Mouse (Mus musculus) brain, adult 2 months (tissue): ENCODE results near the gene Olfr305.
"Not testable (repeated sequence)": the region's sequence is repeated elsewhere in the genome, so short reads cannot be mapped to it uniquely, and the experiment has no call there.

ENCODE experiments used
- DNase-seq: peaks from one replicate; pipeline ENCODE4 v3.0.0; 2011; ENCODE audit warnings: low read depth, low spot score

Gene Olfr305

DNA sequence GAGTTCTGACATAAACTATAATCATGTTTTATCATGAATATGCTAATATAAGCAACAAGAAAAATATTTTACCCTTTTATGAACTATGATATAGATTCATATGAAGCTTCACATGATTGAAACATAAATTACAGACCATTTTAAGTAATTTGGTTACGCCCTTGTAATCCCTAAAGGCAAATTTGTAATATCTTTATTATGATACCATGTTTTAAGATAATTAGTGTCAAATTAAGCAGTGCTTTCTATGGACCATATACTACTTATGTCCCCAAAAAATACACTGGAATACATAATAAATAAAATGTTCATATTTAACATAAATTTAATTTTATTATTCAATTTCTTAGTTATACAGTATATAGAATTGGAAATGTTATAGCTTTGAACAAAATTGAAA is at the start of gene Olfr305:
Gene Olfr305, minus strand, starts transcription at position 101 of the 400 bp plus-strand sequence.
- DNase-seq: no peak

DNA sequence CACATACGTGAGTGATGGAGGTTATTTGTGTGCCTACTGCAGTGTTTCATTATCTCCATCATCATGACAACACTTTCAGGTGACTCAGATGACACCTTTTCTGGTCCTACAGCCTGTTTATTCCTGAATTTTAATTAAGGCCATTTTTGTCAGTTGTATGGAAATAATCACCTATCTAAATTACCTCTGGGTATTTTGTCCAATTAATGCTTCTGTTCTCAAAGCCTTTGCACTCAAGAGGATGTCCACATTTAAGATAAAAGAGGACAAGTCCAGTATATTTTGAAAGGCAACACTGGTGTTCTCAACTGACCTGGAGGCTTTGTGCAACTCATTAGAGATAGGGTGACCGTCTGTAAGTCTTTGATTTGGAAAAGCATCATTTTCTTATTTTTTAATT is 36.8 kb upstream of the Olfr305 start, which contains the start of gene Olfr301:
Gene Olfr301, plus strand, starts transcription at position 301 of the 400 bp plus-strand sequence.
- DNase-seq: no peak

DNA sequence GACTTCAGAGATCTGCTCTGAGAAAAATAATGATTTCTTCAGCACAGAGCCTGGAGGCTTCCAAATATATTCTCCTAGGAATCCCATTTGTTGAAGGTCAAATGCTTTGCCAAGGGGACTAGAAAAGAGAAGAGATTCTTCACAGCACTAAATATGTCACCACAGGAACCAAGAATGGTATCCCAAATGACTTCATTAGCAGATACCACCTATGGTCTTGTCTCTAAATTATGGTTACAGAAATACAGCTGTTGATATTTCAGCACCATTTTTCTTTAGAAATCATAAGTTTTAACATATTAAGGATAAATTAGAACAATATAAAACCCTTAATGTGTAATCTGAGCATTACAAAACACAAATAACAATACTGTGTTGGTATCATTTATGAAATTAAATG is 31.0 kb upstream of the Olfr305 start, which contains the start of gene Olfr303:
Gene Olfr303, minus strand, starts transcription at position 101 of the 400 bp plus-strand sequence.
- no peak for DNase-seq

DNA sequence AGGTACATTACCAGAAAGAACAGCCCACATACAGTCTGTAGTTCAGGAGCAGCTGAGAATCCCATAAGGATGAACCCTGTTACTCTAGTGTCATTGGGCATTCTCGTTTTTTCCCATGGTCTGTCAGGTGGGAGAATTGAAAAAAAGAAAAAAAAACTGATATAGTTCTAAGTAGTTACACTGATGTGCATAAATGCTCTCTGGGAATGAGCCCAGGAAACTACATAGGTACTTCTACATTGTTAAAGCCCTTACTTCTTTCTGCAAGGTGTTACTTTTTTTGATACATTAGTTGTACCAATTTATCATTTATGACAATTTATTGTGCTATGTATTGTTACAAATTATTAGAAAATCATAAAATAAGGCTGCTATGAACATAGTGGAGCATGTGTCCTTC is 19.8 kb upstream of the Olfr305 start, which contains the start of gene Olfr304:
Gene Olfr304, minus strand, starts transcription at position 101 of the 400 bp plus-strand sequence.
- no peak for DNase-seq

DNA sequence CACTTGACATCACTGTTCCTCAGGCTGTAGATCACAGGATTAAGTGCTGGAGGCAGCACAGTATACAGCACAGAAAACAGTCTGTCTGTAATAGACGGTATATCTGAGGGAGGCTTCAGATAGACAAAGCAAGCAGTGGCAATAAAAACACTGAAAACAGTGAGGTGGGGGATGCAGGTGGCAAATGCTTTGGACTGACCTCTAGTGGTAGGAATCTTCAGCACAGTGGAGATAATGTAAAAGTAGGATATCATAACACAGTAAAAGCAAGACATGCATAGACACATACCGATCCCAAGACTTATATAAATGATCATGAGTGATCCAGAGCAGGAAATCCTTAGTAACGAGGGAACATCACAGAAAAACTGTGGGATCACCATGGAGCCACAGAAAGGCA is 19.0 kb upstream of the Olfr305 start:
- DNase-seq: no peak

GRCm38 (mm10) chr7:86346296-86346695 is 20.4 kb downstream of the Olfr305 start:
- not testable (repeated sequence) for DNase-seq

DNA sequence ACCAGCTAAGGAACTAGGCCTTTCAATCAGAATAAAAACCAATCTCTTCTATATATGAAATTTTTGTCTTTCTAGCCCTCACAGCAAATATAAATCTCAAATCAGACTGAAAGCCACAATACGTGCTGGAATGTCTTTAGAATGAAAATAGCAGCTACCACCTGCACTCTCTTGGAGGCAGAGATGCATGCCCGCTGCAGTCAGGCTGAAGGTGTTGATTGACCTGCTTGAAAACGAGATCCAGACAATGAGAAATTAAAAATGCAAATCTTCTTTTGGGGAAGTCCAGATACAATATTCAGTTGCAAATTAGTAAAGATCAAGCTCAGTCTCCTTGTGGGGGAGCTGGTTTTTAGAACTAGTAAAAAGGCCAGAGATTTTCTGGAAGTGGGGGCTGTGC is 22.5 kb downstream of the Olfr305 start:
- no peak for DNase-seq

GRCm38 (mm10) chr7:86342881-86343565 is 23.7 kb downstream of the Olfr305 start:
- DNase-seq: no peak

DNA sequence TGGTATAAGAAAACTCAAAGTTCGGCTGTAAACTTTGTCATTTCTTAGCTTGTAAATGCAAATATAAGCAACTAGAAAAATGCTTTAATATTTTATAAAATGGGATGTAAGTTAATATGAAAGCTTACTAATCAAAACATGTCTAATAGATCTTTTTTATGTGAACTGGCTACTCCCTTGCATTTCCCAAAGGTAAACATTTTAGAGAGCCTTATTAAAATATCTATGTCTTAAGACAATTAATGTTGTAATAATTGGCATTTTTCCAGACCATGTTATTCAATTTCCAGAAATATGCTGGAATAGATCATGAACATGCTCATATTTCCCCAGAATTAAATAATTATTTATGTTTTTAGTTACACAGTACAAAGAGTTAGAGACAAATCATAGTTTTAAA is 29.2 kb downstream of the Olfr305 start, which contains the start of gene Olfr307:
Gene Olfr307, minus strand, starts transcription at position 101 of the 400 bp plus-strand sequence.
- no peak for DNase-seq

DNA sequence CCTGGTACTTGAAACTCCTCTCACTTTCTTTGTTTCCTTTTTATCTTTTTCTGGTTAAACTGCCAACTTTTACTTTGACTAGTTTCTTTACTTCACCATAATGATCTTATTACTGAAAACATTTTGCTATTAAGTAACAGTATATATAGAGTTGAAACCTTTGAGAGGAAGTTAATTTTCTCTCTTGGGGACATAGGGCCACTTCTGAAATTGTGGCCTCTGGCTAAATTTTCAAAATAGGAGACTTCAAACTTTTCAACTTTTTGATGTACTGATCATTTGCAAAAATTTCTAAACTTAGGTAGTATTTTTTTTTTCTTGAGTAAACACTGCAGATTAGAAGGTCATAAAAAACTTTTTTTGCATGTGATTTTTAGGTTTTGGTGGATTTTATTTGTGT is 41.2 kb downstream of the Olfr305 start, which contains the start of gene Olfr308:
Gene Olfr308, minus strand, starts transcription at position 101 of the 400 bp plus-strand sequence.
- no peak for DNase-seq

GRCm38 (mm10) chr7:86321323-86321722 is 45.4 kb downstream of the Olfr305 start:
- peak; percentile 1 for DNase-seq

DNA sequence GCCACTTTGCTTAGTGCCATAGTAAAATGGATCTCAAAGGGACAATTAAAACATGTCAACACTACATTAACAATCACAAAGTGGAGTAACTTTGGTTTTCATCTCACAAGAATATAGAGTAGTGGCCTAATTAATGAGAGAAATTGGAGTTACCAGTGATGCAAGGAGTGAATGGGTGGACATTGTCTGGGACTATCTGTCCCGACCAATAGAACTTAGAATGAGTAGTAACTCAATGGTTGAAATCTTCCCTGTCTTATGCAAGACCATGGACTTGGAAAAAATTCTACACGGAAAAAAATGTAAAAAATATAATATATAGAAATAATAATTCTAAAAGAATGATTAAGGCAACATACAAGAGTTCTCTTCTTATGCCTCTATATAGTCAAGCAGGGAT is 53.1 kb downstream of the Olfr305 start, which contains the start of gene Olfr309:
Gene Olfr309, minus strand, starts transcription at position 101 of the 400 bp plus-strand sequence.
- DNase-seq: no peak
